Mouse (Mus musculus): Measurements from ENCODE around the gene Lhx4.

GRCm38 (mm10) chr1:155686816-155687215 is 64.7 kb downstream of the Lhx4 start:
- TF ChIP-seq CTCF (IDR thresholded peaks at IDR 0.05; ENCODE audit: extremely low read depth, insufficient read length, insufficient replicate concordance, low read depth, low read length) (no peak), POLR2A (IDR thresholded peaks at IDR 0.05; ENCODE audit: low read depth, low read length) (no peak)
